Mouse (Mus musculus): Measurements from ENCODE around the gene Tbcd. TPM values are rescaled to one million over a fixed set of nuclear protein-coding genes. Genes with fewer than 3 reads are reported as not detected.

Gene Tbcd
- total RNA-seq (2021) = 10 to 100 TPM; 18.9 to 19.9 TPM

GRCm38 (mm10) chr11:121451753-121452635, at the start of gene Tbcd:
Tbcd (plus strand) TSS chr11:121451949.
- intact Hi-C loops (cut with DNase I) = no loop called here
- DNase-seq = peak; percentile 95 to 97

GRCm38 (mm10) chr11:121407366-121408155, 44.2 kb upstream of the Tbcd start:
- intact Hi-C loops (cut with DNase I) = no loop called here
- no peak for DNase-seq

GRCm38 (mm10) chr11:121414762-121415161, 37.0 kb upstream of the Tbcd start:
- intact Hi-C loops (cut with DNase I) = no loop called here
- DNase-seq = no peak

- intact Hi-C loops (cut with DNase I) = no loop called here
- DNase-seq = peak in 1 of 2 experiments; percentile 17
Observed at GRCm38 (mm10) chr11:121415351-121415750, 36.4 kb upstream of the Tbcd start.

GRCm38 (mm10) chr11:121417971-121418370, 33.8 kb upstream of the Tbcd start:
- intact Hi-C loops (cut with DNase I) = no loop called here
- DNase-seq = no peak

- no peak for DNase-seq
- intact Hi-C loops (cut with DNase I) = no loop called here
Observed at GRCm38 (mm10) chr11:121418932-121419331, 32.8 kb upstream of the Tbcd start.

GRCm38 (mm10) chr11:121420379-121420778, 31.4 kb upstream of the Tbcd start:
- intact Hi-C loops (cut with DNase I) = loop anchor here (5.0 kb wide), 1 partner anchor 68 kb away; the partner anchor contains the start of gene Wdr45b
- DNase-seq = no peak

GRCm38 (mm10) chr11:121420830-121421552, 30.8 kb upstream of the Tbcd start, which contains the start of gene Fn3krp:
Fn3krp (plus strand) TSS chr11:121421401.
- intact Hi-C loops (cut with DNase I) = loop anchor here (1.0 to 5.0 kb wide), 2 partner anchors 33 to 69 kb away; partner anchors contain the start of genes Rab40b and Wdr45b
- peak; percentile 100 for DNase-seq

GRCm38 (mm10) chr11:121421553-121422173, 30.1 kb upstream of the Tbcd start:
- intact Hi-C loops (cut with DNase I) = loop anchor here (1.0 to 5.0 kb wide), 2 partner anchors 33 to 69 kb away; partner anchors contain the start of genes Rab40b and Wdr45b

GRCm38 (mm10) chr11:121433397-121433796, 18.4 kb upstream of the Tbcd start:
- intact Hi-C loops (cut with DNase I) = no loop called here
- DNase-seq = peak in 1 of 2 experiments; percentile 11

More at GRCm38 (mm10) chr11:121421553-121422173, 30.1 kb upstream of the Tbcd start:
- DNase-seq = no peak

GRCm38 (mm10) chr11:121434156-121435155, 17.3 kb upstream of the Tbcd start, which contains the start of gene Fn3k:
Fn3k (plus strand) TSS chr11:121434913.
- DNase-seq = peak; percentile 91 to 92
- intact Hi-C loops (cut with DNase I) = no loop called here

GRCm38 (mm10) chr11:121437236-121437635, 14.5 kb upstream of the Tbcd start:
- no peak for DNase-seq
- intact Hi-C loops (cut with DNase I) = no loop called here

- DNase-seq = no peak
- intact Hi-C loops (cut with DNase I) = no loop called here
Observed at GRCm38 (mm10) chr11:121439686-121440292, 12.0 kb upstream of the Tbcd start.

- intact Hi-C loops (cut with DNase I) = no loop called here
- DNase-seq = no peak
Observed at GRCm38 (mm10) chr11:121441653-121442052, 10.1 kb upstream of the Tbcd start.

- intact Hi-C loops (cut with DNase I) = no loop called here
- DNase-seq = no peak
Observed at GRCm38 (mm10) chr11:121442076-121442475, 9.7 kb upstream of the Tbcd start.

GRCm38 (mm10) chr11:121451216-121451726, 478 bp upstream of the Tbcd start:
- DNase-seq = no peak
- intact Hi-C loops (cut with DNase I) = no loop called here

GRCm38 (mm10) chr11:121457874-121458273, 6.1 kb downstream of the Tbcd start:
- intact Hi-C loops (cut with DNase I) = no loop called here
- DNase-seq = no peak

- DNase-seq = no peak
- intact Hi-C loops (cut with DNase I) = no loop called here
Observed at GRCm38 (mm10) chr11:121467408-121467807, 15.7 kb downstream of the Tbcd start.

All from heart, postnatal 10 days (tissue).